Mouse (Mus musculus) stomach, embryonic 14.5 days (tissue): ENCODE measurements around the gene Foxa1. TPM values are rescaled to one million over a fixed set of nuclear protein-coding genes. Genes with fewer than 3 reads are reported as not detected.

Source experiments
- ATAC-seq: fragments of 200-750 bp; cut with Nextera tagmentation; 2 replicates; pipeline ENCODE4 v1.8.0; 2017; ENCODE audit warnings: low read depth, moderate TSS enrichment; ENCODE audit not compliant: insufficient number of reproducible peaks, insufficient read depth, low FRiP score
- H3K27ac ChIP-seq: fragments of 300-500 bp; sonication (generic); 2 replicates; pipeline ENCODE4 v1.5.1; 2014; ENCODE audit warnings: mild to moderate bottlenecking, low read length, moderate library complexity, mixed read lengths
- H3K27me3 ChIP-seq: fragments of 300-500 bp; sonication (generic); 2 replicates; pipeline ENCODE4 v1.6.1; 2014; ENCODE audit warnings: low read length, control low read depth, mixed read lengths; ENCODE audit not compliant: control insufficient read depth, insufficient read depth
- H3K36me3 ChIP-seq: fragments of 300-500 bp; sonication (generic); 2 replicates; pipeline ENCODE4 v1.6.1; 2014; ENCODE audit warnings: mild to moderate bottlenecking, control low read depth, low read length, moderate library complexity, mixed read lengths; ENCODE audit not compliant: control insufficient read depth, insufficient read depth
- H3K4me1 ChIP-seq: fragments of 300-500 bp; sonication (generic); 2 replicates; pipeline ENCODE4 v1.6.1; 2014; ENCODE audit warnings: low read length, control low read depth, mixed read lengths; ENCODE audit not compliant: control insufficient read depth, insufficient read depth
- H3K4me2 ChIP-seq: fragments of 300-500 bp; sonication (generic); replicated peaks from 2 replicates; pipeline ENCODE4 v1.6.1; 2014; ENCODE audit warnings: low read depth, low read length, control low read depth
- H3K4me3 ChIP-seq: fragments of 300-500 bp; sonication (generic); 2 replicates; pipeline ENCODE4 v1.5.1; 2014; ENCODE audit warnings: low read depth, low read length, control low read depth
- H3K9ac ChIP-seq: fragments of 300-500 bp; sonication (generic); replicated peaks from 2 replicates; pipeline ENCODE4 v1.6.1; 2014; ENCODE audit warnings: low read depth, mild to moderate bottlenecking, control low read depth, low read length, moderate library complexity, mixed read lengths
- H3K9me3 ChIP-seq: fragments of 300-500 bp; sonication (generic); 2 replicates; pipeline ENCODE4 v1.6.1; 2016; ENCODE audit warnings: low read depth, low read length, control low read depth; ENCODE audit not compliant: control insufficient read depth
- WGBS: fragments of 180-500 bp; shearing (Covaris S2); extraction: QIAGEN DNeasy Blood & Tissue Kit; methylation state at CpG from one replicate; pipeline ENCODE4 v1.1.7; 2014; 5-methylcytosine and 5-hydroxymethylcytosine counted together
- polyA plus RNA-seq: library from polyadenylated mRNA; unstranded; fragments of >200 nt; fragmentation: Nextera tagmentation; extraction: Ambion mirVana; gene quantifications from 2 replicates; pipeline ENCODE4 v1.2.1, GENCODE M21; 2014

Gene Foxa1
- polyA plus RNA-seq, 1 experiment from 2014 or later, result 19.6 TPM

GRCm38 (mm10) chr12:57543627-57543991 is 3.1 kb downstream of the Foxa1 start:
- Histone ChIP-seq H3K4me2 (peak overlapping the region; percentile 24; the same call in 1 of the 2 replicates), H3K36me3 (no peaks in the 10 kb centered on the region), H3K9ac (peak overlapping the region; percentile 43), H3K27me3 (peaks cover 40% of the 10 kb centered on the region), H3K27ac (peak overlapping the region; percentile 64; the same call in 1 of the 2 replicates), H3K9me3 (no peaks in the 10 kb centered on the region), H3K4me3 (peak overlapping the region; percentile 46), H3K4me1 (peaks cover 7% of the 10 kb centered on the region; the same call in 1 of the 2 replicates)
- ATAC-seq, result no peak
- 3% methylated on average over 10 of the region's 10 CpGs for WGBS

GRCm38 (mm10) chr12:57542746-57543626 is 3.7 kb downstream of the Foxa1 start:
- Histone ChIP-seq H3K4me2 (peak overlapping the region; percentile 24), H3K27me3 (peaks cover 37% of the 10 kb centered on the region), H3K4me3 (peak overlapping the region; percentile 46), H3K27ac (peak overlapping the region; percentile 64), H3K4me1 (peaks cover 7% of the 10 kb centered on the region; the same call in 1 of the 2 replicates), H3K9ac (peak overlapping the region; percentile 43), H3K9me3 (no peaks in the 10 kb centered on the region), H3K36me3 (no peaks in the 10 kb centered on the region)
- ATAC-seq, result no peak
- WGBS, result 1% methylated on average over 62 of the region's 63 CpGs

GRCm38 (mm10) chr12:57541931-57542745 is 4.6 kb downstream of the Foxa1 start:
- H3K4me3 ChIP-seq, result peak overlapping the region; percentile 46
- H3K9ac ChIP-seq, result peak overlapping the region; percentile 43
- H3K27me3 ChIP-seq, result peaks cover 36% of the 10 kb centered on the region
- H3K9me3 ChIP-seq, result no peaks in the 10 kb centered on the region
- 1% methylated on average over 46 of the region's 46 CpGs for WGBS
- ATAC-seq, result no peak
- H3K4me2 ChIP-seq, result peak overlapping the region; percentile 24
- peak overlapping the region; percentile 64 for H3K27ac ChIP-seq
- H3K4me1 ChIP-seq, result peaks cover 7% of the 10 kb centered on the region; the same call in 1 of the 2 replicates
- H3K36me3 ChIP-seq, result no peaks in the 10 kb centered on the region

GRCm38 (mm10) chr12:57541118-57541517 is 5.6 kb downstream of the Foxa1 start:
- no peak overlapping the region for H3K9ac ChIP-seq
- H3K9me3 ChIP-seq, result no peaks in the 10 kb centered on the region
- peak overlapping the region; percentile 46 for H3K4me3 ChIP-seq
- no peaks in the 10 kb centered on the region for H3K36me3 ChIP-seq
- H3K4me1 ChIP-seq, result peaks cover 7% of the 10 kb centered on the region; the same call in 1 of the 2 replicates
- peaks cover 33% of the 10 kb centered on the region for H3K27me3 ChIP-seq
- H3K27ac ChIP-seq, result peak overlapping the region; percentile 64; the same call in 1 of the 2 replicates
- 9% methylated on average over 6 of the region's 6 CpGs for WGBS
- no peak for ATAC-seq
- peak overlapping the region; percentile 24 for H3K4me2 ChIP-seq

- peak overlapping the region; percentile 68 for H3K9ac ChIP-seq
- 2% methylated on average over 10 of the region's 10 CpGs for WGBS
- peak overlapping the region; percentile 80 for H3K27ac ChIP-seq
- H3K9me3 ChIP-seq, result no peaks in the 10 kb centered on the region
- H3K4me3 ChIP-seq, result peak overlapping the region; percentile 34
- ATAC-seq, result no peak
- H3K36me3 ChIP-seq, result no peaks in the 10 kb centered on the region
- H3K27me3 ChIP-seq, result peaks cover 42% of the 10 kb centered on the region
- peak overlapping the region; percentile 46; the same call in 1 of the 2 replicates for H3K4me2 ChIP-seq
- H3K4me1 ChIP-seq, result no peaks in the 10 kb centered on the region; the same call in 1 of the 2 replicates
Measured at GRCm38 (mm10) chr12:57539551-57539985, 7.1 kb downstream of the Foxa1 start.

- no peaks in the 10 kb centered on the region; the same call in 1 of the 2 replicates for H3K4me1 ChIP-seq
- peaks cover 46% of the 10 kb centered on the region for H3K27me3 ChIP-seq
- H3K9me3 ChIP-seq, result no peaks in the 10 kb centered on the region
- WGBS, result under 1% methylated on average over 62 of the region's 63 CpGs
- no peak for ATAC-seq
- H3K27ac ChIP-seq, result peak overlapping the region; percentile 80
- peak overlapping the region; percentile 34 for H3K4me3 ChIP-seq
- H3K36me3 ChIP-seq, result no peaks in the 10 kb centered on the region
- peak overlapping the region; percentile 68 for H3K9ac ChIP-seq
- peak overlapping the region; percentile 46 for H3K4me2 ChIP-seq
Measured at GRCm38 (mm10) chr12:57538588-57539550, 7.8 kb downstream of the Foxa1 start.

- ATAC-seq, result no peak
- peaks cover 40% of the 10 kb centered on the region for H3K27me3 ChIP-seq
- peak overlapping the region; percentile 34 for H3K4me3 ChIP-seq
- 0 out of 2 replicates have a peak overlapping the region, but pooled peaks have one; percentile 21 for H3K9ac ChIP-seq
- no peaks in the 10 kb centered on the region; the same call in 1 of the 2 replicates for H3K4me1 ChIP-seq
- WGBS, result under 1% methylated on average over 21 of the region's 21 CpGs
- H3K36me3 ChIP-seq, result no peaks in the 10 kb centered on the region
- peak overlapping the region; percentile 46 for H3K4me2 ChIP-seq
- peak overlapping the region; percentile 80; the same call in 1 of the 2 replicates for H3K27ac ChIP-seq
- no peaks in the 10 kb centered on the region for H3K9me3 ChIP-seq
Measured at GRCm38 (mm10) chr12:57537791-57538587, 8.7 kb downstream of the Foxa1 start.
